Mouse (Mus musculus) small intestine, adult 2 months (tissue): ENCODE data around the gene Snx1. TPM values are rescaled to one million over a fixed set of nuclear protein-coding genes. Genes with fewer than 3 reads are reported as not detected.

Experiments used
- H3K27ac ChIP-seq: fragments of 200-500 bp; 2 replicates; pipeline ENCODE4 v1.5.1; 2012; ENCODE audit warnings: low read depth, low read length, control low read depth, inconsistent platforms; ENCODE audit not compliant: insufficient read depth
- H3K27me3 ChIP-seq: fragments of 200-500 bp; 2 replicates; pipeline ENCODE4 v1.6.1; 2012; ENCODE audit warnings: mild to moderate bottlenecking, moderate library complexity, low read length, inconsistent platforms; ENCODE audit not compliant: control insufficient read depth, insufficient read depth
- H3K36me3 ChIP-seq: fragments of 200-500 bp; 2 replicates; pipeline ENCODE4 v1.6.1; 2012; ENCODE audit warnings: mild to moderate bottlenecking, low read length, control low read depth, inconsistent platforms; ENCODE audit not compliant: control insufficient read depth, insufficient read depth
- H3K4me1 ChIP-seq: fragments of 200-500 bp; 2 replicates; pipeline ENCODE4 v1.6.1; 2012; ENCODE audit warnings: low read length, inconsistent platforms, mixed read lengths; ENCODE audit not compliant: control insufficient read depth, insufficient read depth, insufficient read length
- H3K4me3 ChIP-seq: fragments of 200-500 bp; 2 replicates; pipeline ENCODE4 v1.5.1; 2012; ENCODE audit warnings: low read depth, mild to moderate bottlenecking, control low read depth, inconsistent platforms, low read length, moderate library complexity
- CTCF ChIP-seq: fragments of 200-500 bp; IDR thresholded peaks from 2 replicates; pipeline ENCODE4 v1.5.1; 2012; ENCODE audit warnings: low read depth, mild to moderate bottlenecking, control low read depth, inconsistent platforms, low read length, moderate library complexity, mixed read lengths; ENCODE audit not compliant: insufficient replicate concordance, insufficient read length; ENCODE audit errors: extremely low read depth
- POLR2A ChIP-seq: fragments of 200-500 bp; IDR thresholded peaks from 2 replicates; pipeline ENCODE4 v1.6.1; 2012; ENCODE audit warnings: low read depth, mild to moderate bottlenecking, control low read depth, inconsistent platforms, low read length, moderate library complexity
- WGBS: fragments of 180-500 bp; shearing (Covaris S2); methylation state at CpG from one replicate; pipeline ENCODE4 v1.1.7; 2018; 5-methylcytosine and 5-hydroxymethylcytosine counted together
- polyA plus RNA-seq: library from polyadenylated mRNA; depleted of rRNA; stranded (reverse); fragments of >200 nt; gene quantifications from 2 replicates; pipeline ENCODE4 v1.2.3, GENCODE M21; 2012

Gene Snx1
- polyA plus RNA-seq, 1 experiment = 32.2 TPM

DNA sequence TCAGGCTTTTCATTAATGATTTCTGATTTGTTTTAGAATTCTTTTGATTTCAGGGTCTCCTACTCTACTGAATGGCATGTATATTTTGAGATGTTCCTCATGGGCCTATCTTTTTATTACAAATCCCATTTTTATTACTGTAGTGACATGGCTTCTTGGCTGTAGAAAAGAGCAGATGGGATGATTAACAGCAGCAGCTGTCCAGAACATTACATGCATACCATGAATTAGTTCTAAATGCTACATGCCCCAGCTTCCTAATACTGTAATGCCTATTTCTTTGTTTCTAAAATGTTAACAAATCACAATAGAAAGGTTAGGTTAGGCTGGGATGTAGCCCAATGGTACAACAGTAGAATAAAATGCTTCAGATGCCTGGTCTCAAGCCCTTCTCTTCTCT is 5.0 kb downstream of the Snx1 start:
- TF ChIP-seq CTCF (no peak), POLR2A (no peak)
- Histone ChIP-seq H3K27me3 (no peaks in the 10 kb centered on the region), H3K4me3 (no peak overlapping the region), H3K27ac (no peak overlapping the region), H3K36me3 (no peaks in the 10 kb centered on the region), H3K4me1 (peaks cover 7% of the 10 kb centered on the region; the same call in 1 of the 2 replicates)

DNA sequence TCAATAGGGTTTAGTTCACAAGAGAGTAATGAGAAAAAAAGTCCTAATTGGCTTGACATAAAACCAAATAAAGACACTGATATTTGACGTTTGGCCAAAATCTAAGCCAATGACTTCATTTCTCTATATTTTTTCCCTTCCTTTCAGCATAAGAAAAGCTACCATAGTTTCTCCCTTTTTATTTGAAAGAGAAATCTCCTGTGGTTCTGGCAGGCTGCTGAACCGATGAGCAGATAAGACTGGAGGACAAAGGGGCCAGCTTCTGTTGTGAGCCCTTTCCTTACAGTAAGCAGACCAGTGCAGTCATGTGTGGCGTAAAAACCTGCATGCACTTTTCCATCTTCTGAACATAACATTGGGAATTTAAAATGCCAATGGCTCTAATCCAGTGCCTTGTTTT is 5.4 kb downstream of the Snx1 start:
- H3K27ac ChIP-seq = no peak overlapping the region
- no peaks in the 10 kb centered on the region; the same call in 1 of the 2 replicates for H3K36me3 ChIP-seq
- H3K4me1 ChIP-seq = peaks cover 7% of the 10 kb centered on the region; the same call in 1 of the 2 replicates
- 64% methylated on average over 3 of the region's 3 CpGs for WGBS
- H3K4me3 ChIP-seq = no peak overlapping the region
- no peaks in the 10 kb centered on the region for H3K27me3 ChIP-seq
- TF ChIP-seq POLR2A (no peak), CTCF (no peak)

DNA sequence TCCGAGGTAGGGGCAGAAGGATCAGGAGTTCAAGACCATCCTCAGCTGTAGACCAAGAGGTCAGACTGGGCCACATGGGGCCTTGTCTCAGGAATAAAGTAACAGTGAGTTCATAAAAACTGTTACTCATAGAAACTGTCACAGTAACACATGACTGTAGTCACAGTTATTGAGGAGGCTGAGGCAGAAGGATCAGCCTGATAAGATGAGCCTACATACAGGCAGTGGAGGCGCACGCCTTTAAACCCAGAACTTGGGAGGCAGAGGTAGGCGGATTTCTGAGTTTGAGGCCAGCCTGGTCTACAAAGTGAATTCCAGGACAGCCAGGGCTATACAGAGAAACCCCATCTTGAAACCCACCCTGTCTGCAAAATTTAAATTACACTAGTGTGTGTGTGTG is 6.3 kb downstream of the Snx1 start:
- no peaks in the 10 kb centered on the region for H3K27me3 ChIP-seq
- 87% methylated on average over 4 of the region's 4 CpGs for WGBS

DNA sequence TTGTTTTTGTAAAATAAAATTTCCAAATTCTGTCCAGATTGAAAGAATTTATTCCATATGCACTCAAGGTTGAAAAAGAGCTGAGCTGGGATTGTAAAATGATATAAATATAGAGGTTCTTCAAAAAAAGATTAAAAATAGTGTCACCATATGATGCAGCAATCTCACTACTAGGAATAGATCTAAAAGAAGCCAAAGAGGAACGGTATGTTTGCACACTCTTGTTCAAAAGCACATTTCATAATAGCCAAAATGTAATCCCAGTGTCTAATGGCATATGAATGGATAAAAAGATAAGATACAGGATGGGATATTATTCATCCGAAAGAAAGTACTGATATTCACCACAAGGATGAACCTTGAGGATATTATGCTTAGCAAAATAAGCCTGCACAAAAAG is 6.9 kb downstream of the Snx1 start:
- Histone ChIP-seq H3K4me1 (peaks cover 5% of the 10 kb centered on the region; the same call in 1 of the 2 replicates), H3K27ac (no peak overlapping the region), H3K27me3 (no peaks in the 10 kb centered on the region), H3K36me3 (peaks cover 8% of the 10 kb centered on the region), H3K4me3 (no peak overlapping the region)
- 75% methylated on average over 2 of the region's 2 CpGs for WGBS
- TF ChIP-seq POLR2A (no peak), CTCF (no peak)

More for the DNA sequence above, 6.3 kb downstream of the Snx1 start:
- H3K4me1 ChIP-seq = peaks cover 5% of the 10 kb centered on the region; the same call in 1 of the 2 replicates
- no peak overlapping the region for H3K4me3 ChIP-seq
- TF ChIP-seq CTCF = no peak
- no peak for TF ChIP-seq POLR2A
- peaks cover 3% of the 10 kb centered on the region for H3K36me3 ChIP-seq
- H3K27ac ChIP-seq = no peak overlapping the region

DNA sequence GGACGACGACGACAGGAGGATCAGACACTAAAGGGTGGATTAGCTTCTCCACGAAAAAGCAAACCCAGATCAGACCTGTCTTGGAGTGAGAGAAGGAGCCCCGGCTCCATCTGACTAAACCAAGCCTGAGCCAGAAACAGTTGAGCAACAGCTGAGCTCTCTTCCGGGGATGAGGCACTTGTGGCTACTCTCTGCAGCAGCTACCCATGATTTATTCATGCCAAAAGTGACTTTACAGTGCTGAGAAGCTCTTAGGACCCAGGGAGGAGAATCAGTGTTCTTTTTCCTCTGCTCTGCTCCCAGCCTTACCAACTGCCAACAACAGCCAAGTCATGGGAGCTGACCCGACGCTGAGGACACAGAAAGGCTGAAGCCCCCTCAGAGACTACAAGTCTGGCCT is 9.5 kb downstream of the Snx1 start:
- H3K27me3 ChIP-seq = no peaks in the 10 kb centered on the region
- TF ChIP-seq CTCF (no peak), POLR2A (no peak)
- no peak overlapping the region for H3K4me3 ChIP-seq
- no peak overlapping the region for H3K27ac ChIP-seq
- peaks cover 5% of the 10 kb centered on the region; the same call in 1 of the 2 replicates for H3K4me1 ChIP-seq
- peaks cover 12% of the 10 kb centered on the region for H3K36me3 ChIP-seq
- WGBS = 67% methylated on average over 8 of the region's 8 CpGs

DNA sequence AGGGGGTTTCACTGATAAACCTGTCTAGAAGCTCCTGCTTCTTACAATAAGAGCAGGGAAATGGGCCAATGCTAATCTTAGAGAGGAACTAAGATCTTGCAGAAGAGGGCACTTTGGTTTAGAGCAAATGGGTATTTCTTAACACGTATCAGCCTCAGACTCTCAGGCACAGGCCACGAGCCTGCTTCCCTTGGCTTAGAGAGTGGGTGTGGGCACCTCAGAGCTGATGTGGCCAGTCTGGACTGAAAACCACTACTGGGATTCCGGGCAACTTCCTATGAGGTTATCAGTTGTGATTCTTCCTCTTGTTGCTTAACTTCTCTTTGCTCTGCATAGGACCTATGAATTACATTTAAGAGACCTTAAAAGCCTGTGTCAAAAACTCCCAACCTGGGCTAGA is 12.0 kb downstream of the Snx1 start:
- WGBS = 87% methylated on average over 3 of the region's 3 CpGs
- no peak for TF ChIP-seq POLR2A
- no peak for TF ChIP-seq CTCF

DNA sequence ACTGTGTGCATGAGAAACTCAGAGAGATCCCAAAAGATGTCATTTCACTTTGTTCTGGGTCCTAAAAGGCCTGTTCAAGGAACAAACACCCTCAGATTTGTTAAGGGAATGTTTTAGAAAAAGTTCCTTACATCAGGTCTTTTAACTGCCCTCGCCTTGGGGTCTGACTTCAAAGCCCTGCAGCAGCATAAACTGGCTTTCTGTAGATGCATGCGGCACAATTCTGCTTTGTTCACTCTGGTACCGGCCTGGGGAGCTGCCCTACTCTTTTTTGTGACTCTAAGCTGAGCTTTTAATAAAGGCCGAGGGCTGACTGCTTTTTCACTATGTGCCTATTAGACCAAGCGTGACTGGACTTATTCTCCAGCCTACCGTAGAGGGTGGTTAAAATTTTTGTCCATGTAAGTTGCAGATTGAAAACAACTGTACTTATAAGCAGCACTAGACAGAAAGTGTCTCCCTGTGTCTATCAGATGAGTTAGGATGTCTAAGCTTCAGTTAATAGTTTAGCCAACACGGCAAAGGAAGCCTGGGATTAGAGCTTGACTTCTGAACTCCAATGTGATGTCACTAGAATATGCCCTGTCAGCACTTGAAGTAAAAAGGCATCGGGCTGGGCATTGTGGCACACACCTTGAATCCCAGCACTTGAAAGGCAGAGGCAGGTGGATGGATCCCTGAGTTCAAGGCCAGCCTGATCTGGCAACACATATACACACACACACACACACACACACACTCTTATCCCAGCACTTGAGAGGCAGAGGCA is 15.6 kb downstream of the Snx1 start:
- Histone ChIP-seq H3K27ac (no peak overlapping the region), H3K27me3 (no peaks in the 10 kb centered on the region), H3K4me3 (no peak overlapping the region), H3K4me1 (0 out of 2 replicates have a peak, but pooled peaks cover 2% of the 10 kb centered on the region), H3K36me3 (peaks cover 38% of the 10 kb centered on the region)
- TF ChIP-seq CTCF (no peak), POLR2A (no peak)
- 67% methylated on average over 8 of the region's 8 CpGs for WGBS

More for the DNA sequence above, 12.0 kb downstream of the Snx1 start:
- Histone ChIP-seq H3K4me3 (no peak overlapping the region), H3K27ac (no peak overlapping the region), H3K36me3 (peaks cover 12% of the 10 kb centered on the region), H3K4me1 (peaks cover 6% of the 10 kb centered on the region; the same call in 1 of the 2 replicates), H3K27me3 (no peaks in the 10 kb centered on the region)

DNA sequence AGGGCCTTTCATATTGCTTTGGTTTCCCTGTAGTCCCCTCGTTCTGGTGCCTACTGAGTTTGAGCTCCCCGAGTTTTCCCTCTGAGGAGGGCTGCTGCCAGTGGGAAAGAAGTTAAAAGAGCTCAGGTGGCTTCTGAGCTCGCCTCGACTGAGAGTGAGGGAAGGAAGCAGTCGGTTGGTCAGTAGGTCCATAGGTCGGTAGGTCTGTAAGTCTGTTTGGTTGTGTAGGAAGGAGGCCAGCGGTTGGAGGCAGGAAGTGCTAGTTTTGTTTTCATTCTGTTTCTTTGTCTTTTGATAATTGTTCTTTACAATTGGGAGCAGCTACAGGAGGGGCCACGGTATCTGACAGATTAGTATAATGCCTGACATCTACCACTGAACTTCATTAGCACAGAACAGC is 16.3 kb downstream of the Snx1 start:
- peaks cover 42% of the 10 kb centered on the region for H3K36me3 ChIP-seq
- no peak overlapping the region for H3K27ac ChIP-seq
- no peak overlapping the region for H3K4me3 ChIP-seq
- WGBS = 33% methylated on average over 8 of the region's 8 CpGs
- TF ChIP-seq POLR2A (no peak), CTCF (no peak)
- H3K4me1 ChIP-seq = 0 out of 2 replicates have a peak, but pooled peaks cover 2% of the 10 kb centered on the region
- no peaks in the 10 kb centered on the region for H3K27me3 ChIP-seq
